Comparison of ENCODE assay signal across 9 mouse cellular contexts in genomic region chr16:26035525-26035924, GRCm38 (mm10).
DNase-seq lines count a peak whose midpoint lies in the region; ATAC-seq and TF ChIP-seq lines count a peak whose summit lies in the region.
"Had no signal": no experiment of that assay in that cellular context is flagged by ENCODE, and none has a peak within 500 bp of the region (broad histone marks: within the 10 kb centered on the region; RNA-seq: fewer than 3 reads in every experiment).

No protein-coding gene starts in this region.

- H3K4me3 ChIP-seq in intestine, embryonic 14.5 days (ENCODE audit: low read depth, low read length) = no peak overlapping the region
- no peak overlapping the region for H3K4me3 ChIP-seq in intestine, postnatal 0 days (ENCODE audit: low read depth, low read length)
- H3K4me3 ChIP-seq in CH12.LX (replicated peaks in 1 of 3; ENCODE audit: low read depth in 2 of 3, low read length in 2 of 3, poor library complexity in 1 of 3) = no peak overlapping the region
- no peak overlapping the region for H3K4me3 ChIP-seq in embryonic facial prominence, embryonic 14.5 days (ENCODE audit: low read depth, low read length)
- no peak overlapping the region for H3K4me3 ChIP-seq in lung, postnatal 0 days (ENCODE audit: low read depth, low read length)
- no peak overlapping the region for H3K4me3 ChIP-seq in midbrain, embryonic 13.5 days (replicated peaks)
- H3K4me3 ChIP-seq in midbrain, postnatal 0 days (ENCODE audit: low read depth, low read length) = no peak overlapping the region

- H3K27me3 ChIP-seq in intestine, embryonic 14.5 days (replicated peaks; ENCODE audit: control insufficient read depth, insufficient read depth, low read length) = no peaks in the 10 kb centered on the region
- H3K27me3 ChIP-seq in intestine, postnatal 0 days (replicated peaks; ENCODE audit: control insufficient read depth, insufficient read depth, low read length) = no peaks in the 10 kb centered on the region
- H3K27me3 ChIP-seq in CH12.LX (replicated peaks) = no peaks in the 10 kb centered on the region
- no peaks in the 10 kb centered on the region for H3K27me3 ChIP-seq in embryonic facial prominence, embryonic 14.5 days (replicated peaks; ENCODE audit: control insufficient read depth, insufficient read depth, low read length)
- H3K27me3 ChIP-seq in lung, postnatal 0 days (replicated peaks; ENCODE audit: insufficient read depth, low read length) = no peaks in the 10 kb centered on the region
- H3K27me3 ChIP-seq in midbrain, embryonic 13.5 days = no peaks in the 10 kb centered on the region
- no peaks in the 10 kb centered on the region for H3K27me3 ChIP-seq in midbrain, postnatal 0 days (ENCODE audit: insufficient read depth, low read length)

- DNase-seq in intestine, embryonic 14.5 days (ENCODE audit: low spot score) = no peak
- no peak for DNase-seq in CH12.LX (ENCODE audit: extremely low read depth)
- peak; percentile 70 for DNase-seq in embryonic facial prominence, embryonic 14.5 days (ENCODE audit: low spot score)
- DNase-seq in lung, postnatal 0 days (ENCODE audit: low spot score) = peak; percentile 29
- DNase-seq in midbrain, postnatal 0 days (ENCODE audit: low spot score) = no peak
- DNase-seq: cerebellum, adult 18-20 months had no signal

- H3K4me2 ChIP-seq in intestine, embryonic 14.5 days (ENCODE audit: low read length) = peak overlapping the region; percentile 7; the same call in 1 of the 2 replicates
- H3K4me2 ChIP-seq in intestine, postnatal 0 days (replicated peaks; ENCODE audit: low read depth) = no peak overlapping the region
- H3K4me2 ChIP-seq in CH12.LX (ENCODE audit: insufficient read depth, low read depth, poor library complexity, severe bottlenecking) = no peak overlapping the region
- no peak overlapping the region for H3K4me2 ChIP-seq in embryonic facial prominence, embryonic 14.5 days (ENCODE audit: low read depth, low read length)
- H3K4me2 ChIP-seq in lung, postnatal 0 days (replicated peaks; ENCODE audit: low read depth, low read length) = no peak overlapping the region; the same call in 1 of the 2 replicates
- no peak overlapping the region for H3K4me2 ChIP-seq in midbrain, embryonic 13.5 days (replicated peaks)
- no peak overlapping the region for H3K4me2 ChIP-seq in midbrain, postnatal 0 days (ENCODE audit: low read depth, low read length, poor library complexity, severe bottlenecking)

- H3K9me3 ChIP-seq in intestine, embryonic 14.5 days (ENCODE audit: control insufficient read depth, low read length) = peaks cover 6% of the 10 kb centered on the region; the same call in 1 of the 2 replicates
- no peaks in the 10 kb centered on the region for H3K9me3 ChIP-seq in intestine, postnatal 0 days (ENCODE audit: control insufficient read depth)
- H3K9me3 ChIP-seq in CH12.LX (replicated peaks; ENCODE audit: low read length) = peaks cover 5% of the 10 kb centered on the region
- H3K9me3 ChIP-seq in embryonic facial prominence, embryonic 14.5 days (ENCODE audit: control insufficient read depth, low read length) = 0 out of 2 replicates have a peak, but pooled peaks cover 6% of the 10 kb centered on the region
- H3K9me3 ChIP-seq in lung, postnatal 0 days (ENCODE audit: low read length) = no peaks in the 10 kb centered on the region; the same call in 1 of the 2 replicates
- no peaks in the 10 kb centered on the region for H3K9me3 ChIP-seq in midbrain, embryonic 13.5 days
- H3K9me3 ChIP-seq in midbrain, postnatal 0 days (ENCODE audit: low read length) = no peaks in the 10 kb centered on the region

- in situ Hi-C loops in CH12.LX (cut with MboI; ENCODE audit: low pct_ligation_motif_present, low pct_unique_long_range_greater_than_20kb, low sequenced_read_pairs) = no loop called here

- no peak for TF ChIP-seq RAD21 in CH12.LX (IDR thresholded peaks at IDR 0.05; ENCODE audit: low read depth, low read length)

- no peak overlapping the region for H3K9ac ChIP-seq in intestine, embryonic 14.5 days (ENCODE audit: low read length)
- no peak overlapping the region for H3K9ac ChIP-seq in intestine, postnatal 0 days (ENCODE audit: low read depth, low read length)
- no peak overlapping the region for H3K9ac ChIP-seq in CH12.LX (ENCODE audit: insufficient read depth, low read depth)
- no peak overlapping the region for H3K9ac ChIP-seq in embryonic facial prominence, embryonic 14.5 days (ENCODE audit: low read depth, low read length)
- H3K9ac ChIP-seq in lung, postnatal 0 days (replicated peaks; ENCODE audit: low read depth) = no peak overlapping the region
- no peak overlapping the region for H3K9ac ChIP-seq in midbrain, embryonic 13.5 days (replicated peaks)
- no peak overlapping the region for H3K9ac ChIP-seq in midbrain, postnatal 0 days (replicated peaks; ENCODE audit: low read length, poor library complexity, severe bottlenecking)
- H3K9ac ChIP-seq: liver, embryonic 14.5 days had no signal

- peak overlapping the region; percentile 88 for H3K27ac ChIP-seq in intestine, embryonic 14.5 days (ENCODE audit: low read depth)
- no peak overlapping the region for H3K27ac ChIP-seq in intestine, postnatal 0 days (ENCODE audit: low read depth, low read length)
- no peak overlapping the region for H3K27ac ChIP-seq in CH12.LX (ENCODE audit: insufficient read depth, low read depth)
- peak overlapping the region; percentile 35 for H3K27ac ChIP-seq in embryonic facial prominence, embryonic 14.5 days (replicated peaks; ENCODE audit: low read depth, low read length)
- no peak overlapping the region for H3K27ac ChIP-seq in lung, postnatal 0 days (ENCODE audit: low read length)
- H3K27ac ChIP-seq in midbrain, embryonic 13.5 days = no peak overlapping the region
- H3K27ac ChIP-seq in midbrain, postnatal 0 days (ENCODE audit: low read depth, low read length) = no peak overlapping the region
- H3K27ac ChIP-seq: liver, embryonic 14.5 days had no signal

- 33% methylated on average over 3 of the region's 3 CpGs for WGBS in intestine, embryonic 14.5 days
- WGBS in intestine, postnatal 0 days = 50% methylated on average over 3 of the region's 3 CpGs
- 38% methylated on average over 3 of the region's 3 CpGs for WGBS in embryonic facial prominence, embryonic 14.5 days
- WGBS in lung, postnatal 0 days = 39% methylated on average over 3 of the region's 3 CpGs
- WGBS in midbrain, embryonic 13.5 days = 41% methylated on average over 3 of the region's 3 CpGs
- 45% methylated on average over 3 of the region's 3 CpGs for WGBS in midbrain, postnatal 0 days

- peak; percentile 29; the same call in 1 of the 2 replicates for TF ChIP-seq EP300 in CH12.LX (IDR thresholded peaks at IDR 0.05; ENCODE audit: low read length)
- no peak for TF ChIP-seq EP300 in lung, postnatal 0 days (IDR thresholded peaks at IDR 0.05)

- H3K4me1 ChIP-seq in intestine, embryonic 14.5 days (replicated peaks; ENCODE audit: control insufficient read depth, insufficient read depth, low read length) = peaks cover 13% of the 10 kb centered on the region; the same call in 1 of the 2 replicates
- no peaks in the 10 kb centered on the region for H3K4me1 ChIP-seq in intestine, postnatal 0 days (replicated peaks; ENCODE audit: control insufficient read depth, insufficient read depth, low read length)
- peaks cover 0 to 12% of the 10 kb centered on the region in 2 experiments; a peak in 2 of 4 replicates for H3K4me1 ChIP-seq in CH12.LX (ENCODE audit: control insufficient read depth in 1 of 2, insufficient read depth in 2 of 2)
- peaks cover 17% of the 10 kb centered on the region for H3K4me1 ChIP-seq in embryonic facial prominence, embryonic 14.5 days (ENCODE audit: control insufficient read depth, insufficient read depth, low read length)
- no peaks in the 10 kb centered on the region for H3K4me1 ChIP-seq in lung, postnatal 0 days (ENCODE audit: insufficient read depth, low read depth, low read length)
- no peaks in the 10 kb centered on the region for H3K4me1 ChIP-seq in midbrain, embryonic 13.5 days (replicated peaks)
- no peaks in the 10 kb centered on the region for H3K4me1 ChIP-seq in midbrain, postnatal 0 days (ENCODE audit: insufficient read depth, low read length)

- dilution Hi-C loops in CH12.LX (cut with MboI; ENCODE audit: extremely low pct_ligation_motif_present, extremely low pct_unique_long_range_greater_than_20kb, low sequenced_read_pairs) = no loop called here

- H3K36me3 ChIP-seq in intestine, embryonic 14.5 days (ENCODE audit: control insufficient read depth, insufficient read depth, low read length) = no peaks in the 10 kb centered on the region
- no peaks in the 10 kb centered on the region for H3K36me3 ChIP-seq in intestine, postnatal 0 days (ENCODE audit: control insufficient read depth, insufficient read depth)
- H3K36me3 ChIP-seq in CH12.LX (replicated peaks in 1 of 2; ENCODE audit: control insufficient read depth in 1 of 2, insufficient read depth in 1 of 2, low read length in 1 of 2) = no peaks in the 10 kb centered on the region
- no peaks in the 10 kb centered on the region for H3K36me3 ChIP-seq in embryonic facial prominence, embryonic 14.5 days (ENCODE audit: control insufficient read depth, insufficient read depth, low read length)
- H3K36me3 ChIP-seq in lung, postnatal 0 days (ENCODE audit: insufficient read depth, low read length) = no peaks in the 10 kb centered on the region
- H3K36me3 ChIP-seq in midbrain, embryonic 13.5 days = no peaks in the 10 kb centered on the region
- no peaks in the 10 kb centered on the region for H3K36me3 ChIP-seq in midbrain, postnatal 0 days (ENCODE audit: insufficient read depth, low read length)

- TF ChIP-seq CTCF in intestine, postnatal 0 days (IDR thresholded peaks at IDR 0.05; ENCODE audit: low read depth) = no peak
- no peak for TF ChIP-seq CTCF in CH12.LX (conservative IDR thresholded peaks at IDR 0.05 in 1 of 2, IDR thresholded peaks at IDR 0.05 in 1 of 2; ENCODE audit: low read depth in 2 of 2, low read length in 2 of 2)
- TF ChIP-seq CTCF in lung, postnatal 0 days (IDR thresholded peaks at IDR 0.05) = no peak
- TF ChIP-seq CTCF in midbrain, postnatal 0 days (IDR thresholded peaks at IDR 0.05) = no peak

- no peaks in the 10 kb centered on the region for H3K79me2 ChIP-seq in CH12.LX (replicated peaks; ENCODE audit: control insufficient read depth, extremely low read depth, insufficient read depth, poor library complexity, severe bottlenecking)

- TF ChIP-seq POLR2A in CH12.LX (IDR thresholded peaks at IDR 0.05; ENCODE audit: low read depth, low read length) = no peak

- ATAC-seq in intestine, embryonic 14.5 days (replicated peaks; ENCODE audit: low FRiP score, low TSS enrichment, low read depth) = no peak
- ATAC-seq in intestine, postnatal 0 days = no peak
- no peak for ATAC-seq in embryonic facial prominence, embryonic 14.5 days (ENCODE audit: low read depth)
- no peak; the same call in 1 of the 2 replicates for ATAC-seq in lung, postnatal 0 days
- ATAC-seq in midbrain, embryonic 13.5 days = no peak
- ATAC-seq in midbrain, postnatal 0 days (ENCODE audit: low FRiP score) = no peak

TF ChIP-seq in CH12.LX, 34 proteins besides CTCF, POLR2A, EP300 and RAD21 (continues in another document):
- TF ChIP-seq BHLHE40 (IDR thresholded peaks at IDR 0.05; ENCODE audit: low read depth, low read length) (peak; percentile 48), USF2 (conservative IDR thresholded peaks at IDR 0.05; ENCODE audit: low read depth, low read length) (no peak), NRF1 (IDR thresholded peaks at IDR 0.05; ENCODE audit: low read depth, low read length) (no peak), UBTF (IDR thresholded peaks at IDR 0.05; ENCODE audit: low read depth, low read length) (no peak), MAX (IDR thresholded peaks at IDR 0.05; ENCODE audit: low read length) (no peak)

Comparison
In these comparisons a context has a peak if more than half of its experiments do, and no peak if none do; other contexts are left out.
1. H3K27ac ChIP-seq: peak in intestine, embryonic 14.5 days (single experiment) and embryonic facial prominence, embryonic 14.5 days (single experiment); none in intestine, postnatal 0 days (single experiment), CH12.LX (single experiment), lung, postnatal 0 days (single experiment), midbrain, embryonic 13.5 days (single experiment) and midbrain, postnatal 0 days (single experiment).
2. DNase-seq: peak in embryonic facial prominence, embryonic 14.5 days (single experiment) and lung, postnatal 0 days (single experiment); none in intestine, embryonic 14.5 days (single experiment), CH12.LX (single experiment) and midbrain, postnatal 0 days (single experiment).